Mouse (Mus musculus) forebrain, embryonic 11.5 days (tissue): ENCODE measurements around the gene Shank1. TPM values are rescaled to one million over a fixed set of nuclear protein-coding genes. Genes with fewer than 3 reads are reported as not detected.
A peak's percentile ranks its signal among the peaks of the same experiment; 100 is the strongest.

Experiments
- ATAC-seq: fragments of 200-750 bp; cut with Nextera tagmentation; replicated peaks from 2 replicates; pipeline ENCODE4 v1.8.0; 2017; ENCODE audit warnings: moderate TSS enrichment; ENCODE audit not compliant: low FRiP score
- DNase-seq: peaks from one replicate; pipeline ENCODE4 v3.0.0-alpha.2; 2017; ENCODE audit warnings: low spot score
- H3K27ac ChIP-seq: fragments of 300-500 bp; sonication (generic); 2 replicates; pipeline ENCODE4 v1.5.1; 2014; ENCODE audit warnings: low read depth, low read length
- H3K27me3 ChIP-seq: fragments of 300-500 bp; sonication (generic); 2 replicates; pipeline ENCODE4 v1.6.1; 2014; ENCODE audit warnings: mild to moderate bottlenecking, low read length, mixed read lengths; ENCODE audit not compliant: control insufficient read depth, insufficient read depth
- H3K36me3 ChIP-seq: fragments of 300-500 bp; sonication (generic); 2 replicates; pipeline ENCODE4 v1.6.1; 2014; ENCODE audit warnings: mild to moderate bottlenecking, low read length, moderate library complexity, mixed read lengths; ENCODE audit not compliant: control insufficient read depth, insufficient read depth
- H3K4me1 ChIP-seq: fragments of 300-500 bp; sonication (generic); replicated peaks from 2 replicates; pipeline ENCODE4 v1.6.1; 2014; ENCODE audit warnings: low read length, mixed read lengths; ENCODE audit not compliant: control insufficient read depth, insufficient read depth
- H3K4me2 ChIP-seq: fragments of 300-500 bp; sonication (generic); 2 replicates; pipeline ENCODE4 v1.6.1; 2014; ENCODE audit warnings: low read depth, mild to moderate bottlenecking, low read length, moderate library complexity, mixed read lengths; ENCODE audit not compliant: severe bottlenecking
- H3K4me3 ChIP-seq: fragments of 300-500 bp; sonication (generic); 2 replicates; pipeline ENCODE4 v1.5.1; 2014; ENCODE audit warnings: low read depth, low read length
- H3K9ac ChIP-seq: fragments of 300-500 bp; sonication (generic); 2 replicates; pipeline ENCODE4 v1.6.1; 2014; ENCODE audit warnings: low read length
- H3K9me3 ChIP-seq: fragments of 300-500 bp; sonication (generic); 2 replicates; pipeline ENCODE4 v1.6.1; 2016; ENCODE audit warnings: low read length, mixed read lengths; ENCODE audit not compliant: control insufficient read depth
- WGBS: fragments of 180-500 bp; shearing (Covaris S2); extraction: QIAGEN DNeasy Blood & Tissue Kit; methylation state at CpG from one replicate; pipeline ENCODE4 v1.1.7; 2014; 5-methylcytosine and 5-hydroxymethylcytosine counted together
- polyA plus RNA-seq: library from polyadenylated mRNA; unstranded; fragments of >200 nt; fragmentation: Nextera tagmentation; extraction: Ambion mirVana; gene quantifications from 2 replicates; pipeline ENCODE4 v1.2.1, GENCODE M21; 2014

The Shank1 gene
- polyA plus RNA-seq, result 3.6 and 4.2 TPM in 2 replicates

- Histone ChIP-seq H3K27ac (peak within 1 kb of the TSS; percentile 18; the same call in 1 of the 2 replicates), H3K27me3 (peaks cover 2% of the 10 kb centered on the region), H3K4me1 (peaks cover 18% of the 10 kb centered on the region), H3K4me2 (peak within 1 kb of the TSS; percentile 97), H3K4me3 (peak within 1 kb of the TSS; percentile 53), H3K36me3 (no peaks in the 10 kb centered on the region), H3K9ac (peak within 1 kb of the TSS; percentile 67), H3K9me3 (no peaks in the 10 kb centered on the region)
- 18% methylated on average over 17 of the region's 22 CpGs for WGBS
- ATAC-seq, result no peak
- DNase-seq, result no peak
These were observed at the start of gene Shank1 for GRCm38 (mm10) chr7:44309475-44310284. Shank1 (plus strand) TSS chr7:44310253.

GRCm38 (mm10) chr7:44260410-44260809 lies 49.6 kb upstream of the Shank1 start:
- no peaks in the 10 kb centered on the region for H3K36me3 ChIP-seq

GRCm38 (mm10) chr7:44261147-44261546 lies 48.9 kb upstream of the Shank1 start, which contains the start of gene Gm15517:
Gm15517 (plus strand) TSS chr7:44261447.
- H3K9me3 ChIP-seq, result no peaks in the 10 kb centered on the region
- no peak for DNase-seq
- peaks cover 3% of the 10 kb centered on the region; the same call in 1 of the 2 replicates for H3K4me1 ChIP-seq
- ATAC-seq, result no peak
- H3K27me3 ChIP-seq, result peaks cover 2% of the 10 kb centered on the region; the same call in 1 of the 2 replicates
- no peak within 1 kb of the TSS for H3K9ac ChIP-seq
- H3K36me3 ChIP-seq, result no peaks in the 10 kb centered on the region
- no peak within 1 kb of the TSS for H3K4me2 ChIP-seq
- no peak within 1 kb of the TSS for H3K4me3 ChIP-seq
- H3K27ac ChIP-seq, result no peak within 1 kb of the TSS
- whole genome bisulfite sequencing, result 73% methylated on average over 5 of the region's 5 CpGs

More at GRCm38 (mm10) chr7:44260410-44260809, 49.6 kb upstream of the Shank1 start:
- WGBS, result 74% methylated on average over 6 of the region's 6 CpGs
- Histone ChIP-seq H3K4me2 (no peak overlapping the region), H3K4me3 (no peak overlapping the region), H3K4me1 (peaks cover 3% of the 10 kb centered on the region; the same call in 1 of the 2 replicates), H3K27me3 (peaks cover 2% of the 10 kb centered on the region; the same call in 1 of the 2 replicates), H3K27ac (no peak overlapping the region), H3K9ac (no peak overlapping the region), H3K9me3 (no peaks in the 10 kb centered on the region)
- DNase-seq (no peak), ATAC-seq (no peak)

GRCm38 (mm10) chr7:44262791-44263643 lies 47.0 kb upstream of the Shank1 start:
- H3K9me3 ChIP-seq, result no peaks in the 10 kb centered on the region
- peak overlapping the region; percentile 18; the same call in 1 of the 2 replicates for H3K4me3 ChIP-seq
- peaks cover 3% of the 10 kb centered on the region; the same call in 1 of the 2 replicates for H3K4me1 ChIP-seq
- H3K36me3 ChIP-seq, result no peaks in the 10 kb centered on the region
- H3K27me3 ChIP-seq, result peaks cover 2% of the 10 kb centered on the region; the same call in 1 of the 2 replicates
- H3K4me2 ChIP-seq, result peak overlapping the region; percentile 48
- no peak overlapping the region for H3K27ac ChIP-seq
- WGBS, result 2% methylated on average over 34 of the region's 34 CpGs
- ATAC-seq, result peak; percentile 68
- peak overlapping the region; percentile 43 for H3K9ac ChIP-seq
- DNase-seq, result peak; percentile 96

DNA sequence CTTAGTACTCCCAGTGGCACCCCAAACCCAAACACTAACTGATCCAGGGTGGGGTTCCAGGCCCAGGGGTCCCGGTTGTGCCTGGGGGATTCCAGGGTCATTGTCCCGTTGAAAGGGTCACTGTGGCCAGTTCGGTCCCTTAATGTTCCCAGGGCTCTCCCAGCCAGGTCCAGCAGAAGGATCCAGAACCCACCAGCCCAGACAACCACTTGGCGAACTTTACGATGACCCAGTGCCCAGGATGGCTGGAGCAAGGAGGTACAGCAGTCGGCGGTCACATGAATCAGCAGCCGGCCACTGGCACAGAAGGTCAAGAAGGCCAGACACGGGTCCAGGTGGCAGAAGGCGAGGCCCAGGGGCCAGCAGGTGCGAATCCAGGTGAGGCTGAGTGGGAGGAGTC lies 41.9 kb upstream of the Shank1 start:
- H3K9me3 ChIP-seq, result no peaks in the 10 kb centered on the region
- no peak overlapping the region for H3K9ac ChIP-seq
- no peaks in the 10 kb centered on the region for H3K36me3 ChIP-seq
- H3K4me3 ChIP-seq, result no peak overlapping the region
- H3K4me1 ChIP-seq, result peaks cover under 1% of the 10 kb centered on the region; the same call in 1 of the 2 replicates
- no peak overlapping the region for H3K27ac ChIP-seq
- H3K27me3 ChIP-seq, result no peaks in the 10 kb centered on the region
- DNase-seq (no peak), ATAC-seq (no peak)
- WGBS, result 85% methylated on average over 11 of the region's 11 CpGs
- H3K4me2 ChIP-seq, result no peak overlapping the region

DNA sequence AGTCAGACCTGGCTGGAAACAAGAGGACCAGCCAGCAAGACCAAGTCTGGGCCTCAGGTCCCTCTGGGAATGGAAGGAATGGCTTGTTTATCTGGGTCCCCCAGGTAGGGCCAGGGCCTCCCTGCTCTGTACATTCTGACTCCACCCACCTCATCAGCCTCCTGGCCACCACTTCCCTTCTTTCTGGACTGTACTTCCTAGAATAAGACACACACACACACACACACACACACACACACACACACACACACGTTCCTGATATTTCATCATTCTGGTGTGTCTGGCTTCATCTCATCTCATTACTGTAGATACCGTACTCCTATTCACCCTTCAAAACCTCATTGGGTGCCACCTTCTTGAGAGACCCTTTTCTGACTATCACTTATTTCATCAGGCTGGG lies 40.7 kb upstream of the Shank1 start:
- whole genome bisulfite sequencing, result 88% methylated on average over 2 of the region's 2 CpGs

GRCm38 (mm10) chr7:44271309-44271708 lies 38.7 kb upstream of the Shank1 start:
- H3K9me3 ChIP-seq, result no peaks in the 10 kb centered on the region
- 74% methylated on average over 2 of the region's 2 CpGs for WGBS
- no peak for ATAC-seq
- no peaks in the 10 kb centered on the region; the same call in 1 of the 2 replicates for H3K27me3 ChIP-seq
- no peak for DNase-seq
- no peak overlapping the region for H3K27ac ChIP-seq
- no peak overlapping the region for H3K4me2 ChIP-seq
- H3K9ac ChIP-seq, result no peak overlapping the region
- H3K4me3 ChIP-seq, result no peak overlapping the region
- H3K4me1 ChIP-seq, result no peaks in the 10 kb centered on the region
- H3K36me3 ChIP-seq, result no peaks in the 10 kb centered on the region

More for the DNA sequence above, 40.7 kb upstream of the Shank1 start:
- no peak overlapping the region for H3K9ac ChIP-seq
- H3K4me1 ChIP-seq, result no peaks in the 10 kb centered on the region
- ATAC-seq (no peak), DNase-seq (no peak)
- H3K4me3 ChIP-seq, result no peak overlapping the region
- no peak overlapping the region for H3K4me2 ChIP-seq
- H3K27me3 ChIP-seq, result no peaks in the 10 kb centered on the region
- H3K36me3 ChIP-seq, result no peaks in the 10 kb centered on the region
- H3K27ac ChIP-seq, result no peak overlapping the region
- no peaks in the 10 kb centered on the region for H3K9me3 ChIP-seq

- no peak for ATAC-seq
- 90% methylated on average over 7 of the region's 7 CpGs for WGBS
- H3K9me3 ChIP-seq, result no peaks in the 10 kb centered on the region
- H3K36me3 ChIP-seq, result no peaks in the 10 kb centered on the region
- no peaks in the 10 kb centered on the region; the same call in 1 of the 2 replicates for H3K27me3 ChIP-seq
- H3K4me3 ChIP-seq, result no peak overlapping the region
- DNase-seq, result no peak
- H3K4me2 ChIP-seq, result no peak overlapping the region
- no peak overlapping the region for H3K9ac ChIP-seq
- H3K4me1 ChIP-seq, result no peaks in the 10 kb centered on the region
- no peak overlapping the region for H3K27ac ChIP-seq
These were observed 37.5 kb upstream of the Shank1 start for GRCm38 (mm10) chr7:44272546-44272945.
